Mouse (Mus musculus): Measurements from ENCODE around the gene Zbtb9. TPM values are rescaled to one million over a fixed set of nuclear protein-coding genes. Genes with fewer than 3 reads are reported as not detected.
A peak's percentile ranks its signal among the peaks of the same experiment; 100 is the strongest.

Gene Zbtb9
- polyA plus RNA-seq, 1 experiment: 9.8 TPM

- Histone ChIP-seq H3K27ac (ENCODE audit: control insufficient read depth, insufficient read depth, low read depth, low read length) (no peak overlapping the region), H3K4me3 (ENCODE audit: control insufficient read depth, low read depth, low read length) (peak overlapping the region; percentile 81), H3K36me3 (ENCODE audit: control insufficient read depth, insufficient read depth, low read length) (no peaks in the 10 kb centered on the region), H3K27me3 (ENCODE audit: control insufficient read depth, insufficient read depth, low read length) (no peaks in the 10 kb centered on the region), H3K4me1 (ENCODE audit: control insufficient read depth, insufficient read depth, low read length) (peaks cover 9% of the 10 kb centered on the region)
- no peak for TF ChIP-seq CTCF (IDR thresholded peaks at IDR 0.05; ENCODE audit: control insufficient read depth, insufficient read depth, insufficient replicate concordance, low read depth, low read length)
- no peak for TF ChIP-seq POLR2A (IDR thresholded peaks at IDR 0.05; ENCODE audit: control insufficient read depth, low read depth, low read length)
These were observed 32.0 kb downstream of the Zbtb9 start for GRCm38 (mm10) chr17:27004903-27005485.

DNA sequence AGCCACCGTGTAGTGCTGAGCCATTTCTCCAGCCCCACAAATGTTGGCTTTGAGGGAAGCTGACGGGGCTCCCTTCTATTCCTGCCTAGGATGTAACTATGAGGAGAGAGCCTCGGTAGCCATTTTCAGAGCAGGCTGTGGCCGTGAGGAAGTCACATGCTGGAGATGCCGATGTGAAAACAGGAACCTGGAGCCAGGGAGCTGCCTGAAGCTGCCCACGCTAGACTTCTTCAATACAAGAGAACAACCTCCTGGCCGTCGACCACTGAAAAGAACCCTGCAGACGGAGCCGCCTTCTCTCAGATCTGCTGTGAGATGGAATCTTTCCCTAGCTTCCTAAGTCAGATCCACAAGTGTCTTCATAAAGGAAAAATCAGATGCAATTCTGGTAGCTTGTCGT, 32.7 kb downstream of the Zbtb9 start:
- Histone ChIP-seq H3K27me3 (ENCODE audit: control insufficient read depth, insufficient read depth, low read length) (no peaks in the 10 kb centered on the region), H3K27ac (ENCODE audit: control insufficient read depth, insufficient read depth, low read depth, low read length) (no peak overlapping the region), H3K36me3 (ENCODE audit: control insufficient read depth, insufficient read depth, low read length) (no peaks in the 10 kb centered on the region), H3K4me3 (ENCODE audit: control insufficient read depth, low read depth, low read length) (no peak overlapping the region), H3K4me1 (ENCODE audit: control insufficient read depth, insufficient read depth, low read length) (peaks cover 9% of the 10 kb centered on the region)
- TF ChIP-seq CTCF (IDR thresholded peaks at IDR 0.05; ENCODE audit: control insufficient read depth, insufficient read depth, insufficient replicate concordance, low read depth, low read length): no peak
- no peak for TF ChIP-seq POLR2A (IDR thresholded peaks at IDR 0.05; ENCODE audit: control insufficient read depth, low read depth, low read length)

- no peak overlapping the region for H3K27ac ChIP-seq (ENCODE audit: control insufficient read depth, insufficient read depth, low read depth, low read length)
- peaks cover 14% of the 10 kb centered on the region for H3K4me1 ChIP-seq (ENCODE audit: control insufficient read depth, insufficient read depth, low read length)
- no peak overlapping the region for H3K4me3 ChIP-seq (ENCODE audit: control insufficient read depth, low read depth, low read length)
- no peaks in the 10 kb centered on the region for H3K36me3 ChIP-seq (ENCODE audit: control insufficient read depth, insufficient read depth, low read length)
- TF ChIP-seq POLR2A (IDR thresholded peaks at IDR 0.05; ENCODE audit: control insufficient read depth, low read depth, low read length): no peak
- H3K27me3 ChIP-seq (ENCODE audit: control insufficient read depth, insufficient read depth, low read length): no peaks in the 10 kb centered on the region
These were observed 35.3 kb downstream of the Zbtb9 start for GRCm38 (mm10) chr17:27008277-27008676.

- H3K27me3 ChIP-seq (ENCODE audit: control insufficient read depth, insufficient read depth, low read length): no peaks in the 10 kb centered on the region
- H3K4me3 ChIP-seq (ENCODE audit: control insufficient read depth, low read depth, low read length): no peak overlapping the region
- H3K36me3 ChIP-seq (ENCODE audit: control insufficient read depth, insufficient read depth, low read length): no peaks in the 10 kb centered on the region
- no peak for TF ChIP-seq POLR2A (IDR thresholded peaks at IDR 0.05; ENCODE audit: control insufficient read depth, low read depth, low read length)
- TF ChIP-seq CTCF (IDR thresholded peaks at IDR 0.05; ENCODE audit: control insufficient read depth, insufficient read depth, insufficient replicate concordance, low read depth, low read length): no peak
- peaks cover 5% of the 10 kb centered on the region for H3K4me1 ChIP-seq (ENCODE audit: control insufficient read depth, insufficient read depth, low read length)
- no peak overlapping the region for H3K27ac ChIP-seq (ENCODE audit: control insufficient read depth, insufficient read depth, low read depth, low read length)
These were observed 38.2 kb downstream of the Zbtb9 start for GRCm38 (mm10) chr17:27011167-27011566.

- no peaks in the 10 kb centered on the region for H3K36me3 ChIP-seq (ENCODE audit: control insufficient read depth, insufficient read depth, low read length)
These were observed 39.2 kb downstream of the Zbtb9 start for GRCm38 (mm10) chr17:27011998-27012672.

GRCm38 (mm10) chr17:27012909-27013308, 39.9 kb downstream of the Zbtb9 start:
- no peak overlapping the region for H3K27ac ChIP-seq (ENCODE audit: control insufficient read depth, insufficient read depth, low read depth, low read length)
- H3K36me3 ChIP-seq (ENCODE audit: control insufficient read depth, insufficient read depth, low read length): no peaks in the 10 kb centered on the region
- no peaks in the 10 kb centered on the region for H3K27me3 ChIP-seq (ENCODE audit: control insufficient read depth, insufficient read depth, low read length)
- no peak overlapping the region for H3K4me3 ChIP-seq (ENCODE audit: control insufficient read depth, low read depth, low read length)
- TF ChIP-seq CTCF (IDR thresholded peaks at IDR 0.05; ENCODE audit: control insufficient read depth, insufficient read depth, insufficient replicate concordance, low read depth, low read length) (no peak), POLR2A (IDR thresholded peaks at IDR 0.05; ENCODE audit: control insufficient read depth, low read depth, low read length) (no peak)
- peaks cover 10% of the 10 kb centered on the region for H3K4me1 ChIP-seq (ENCODE audit: control insufficient read depth, insufficient read depth, low read length)

More at GRCm38 (mm10) chr17:27011998-27012672, 39.2 kb downstream of the Zbtb9 start:
- Histone ChIP-seq H3K27me3 (ENCODE audit: control insufficient read depth, insufficient read depth, low read length) (no peaks in the 10 kb centered on the region), H3K4me3 (ENCODE audit: control insufficient read depth, low read depth, low read length) (no peak overlapping the region), H3K4me1 (ENCODE audit: control insufficient read depth, insufficient read depth, low read length) (peaks cover 5% of the 10 kb centered on the region), H3K27ac (ENCODE audit: control insufficient read depth, insufficient read depth, low read depth, low read length) (no peak overlapping the region)
- TF ChIP-seq CTCF (IDR thresholded peaks at IDR 0.05; ENCODE audit: control insufficient read depth, insufficient read depth, insufficient replicate concordance, low read depth, low read length) (no peak), POLR2A (IDR thresholded peaks at IDR 0.05; ENCODE audit: control insufficient read depth, low read depth, low read length) (no peak)

DNA sequence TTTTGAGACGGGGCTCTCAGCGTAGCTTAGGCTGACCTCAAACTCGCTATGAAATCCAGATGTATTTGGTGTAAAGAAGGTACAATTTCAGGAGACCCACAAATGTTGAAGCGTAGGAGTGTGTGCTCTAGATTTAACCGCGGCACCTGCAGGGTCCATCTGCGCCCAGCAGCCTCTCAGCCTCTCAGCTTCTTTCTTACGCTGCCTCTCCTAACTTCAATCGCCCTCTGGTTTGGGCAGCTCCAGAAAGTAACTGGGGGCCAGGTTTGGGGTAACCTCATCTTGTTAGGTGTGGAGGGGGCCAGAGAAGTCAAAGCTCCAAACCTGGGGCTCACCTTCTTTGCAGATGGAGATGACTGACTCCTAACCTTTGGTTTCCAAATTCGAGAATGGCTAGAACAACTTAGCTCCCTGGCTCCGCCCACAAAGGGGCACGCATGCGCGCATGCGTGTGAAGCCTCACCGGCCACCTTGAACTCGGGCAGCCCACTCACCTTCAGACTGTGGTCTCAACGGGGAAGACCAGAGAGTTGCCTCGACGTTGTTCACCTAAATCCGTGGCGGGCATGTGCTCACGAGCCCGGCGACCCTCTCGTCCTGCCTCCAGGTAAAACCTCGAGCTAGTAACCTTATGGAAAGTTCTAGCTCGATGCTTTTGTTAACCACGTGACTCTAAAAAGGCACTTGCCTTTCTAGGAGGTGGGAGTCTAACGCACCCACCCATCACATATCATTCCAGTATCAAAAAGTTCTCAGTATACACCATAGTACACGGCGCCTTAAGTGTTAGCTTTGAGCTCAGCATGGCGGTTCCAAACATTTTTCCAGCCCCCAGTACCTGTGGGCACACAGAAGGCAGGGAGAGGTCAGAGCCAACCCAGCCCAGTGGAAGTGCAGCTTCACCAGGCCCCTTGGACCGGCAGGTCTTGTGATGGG, 44.9 kb downstream of the Zbtb9 start:
- H3K27ac ChIP-seq (ENCODE audit: control insufficient read depth, insufficient read depth, low read depth, low read length): peak overlapping the region; percentile 44; the same call in 1 of the 2 replicates
- TF ChIP-seq POLR2A (IDR thresholded peaks at IDR 0.05; ENCODE audit: control insufficient read depth, low read depth, low read length) (peak; percentile 41; the same call in 1 of the 2 replicates), CTCF (IDR thresholded peaks at IDR 0.05; ENCODE audit: control insufficient read depth, insufficient read depth, insufficient replicate concordance, low read depth, low read length) (0 out of 2 replicates have a peak, but pooled peaks have one; percentile 15)

More for the DNA sequence above, 44.9 kb downstream of the Zbtb9 start:
- Histone ChIP-seq H3K4me1 (ENCODE audit: control insufficient read depth, insufficient read depth, low read length) (peaks cover 13% of the 10 kb centered on the region), H3K4me3 (ENCODE audit: control insufficient read depth, low read depth, low read length) (peak overlapping the region; percentile 87), H3K27me3 (ENCODE audit: control insufficient read depth, insufficient read depth, low read length) (no peaks in the 10 kb centered on the region), H3K36me3 (ENCODE audit: control insufficient read depth, insufficient read depth, low read length) (no peaks in the 10 kb centered on the region; the same call in 1 of the 2 replicates)
